Mouse (Mus musculus) lung, postnatal 0 days (tissue): Measurements from ENCODE around the gene Gal.

Source experiments
- CTCF ChIP-seq: IDR thresholded peaks from 2 replicates; pipeline ENCODE4 v1.5.1; 2016; ENCODE audit warnings: antibody characterized with exemption, mild to moderate bottlenecking
- EP300 ChIP-seq: IDR thresholded peaks from 2 replicates; pipeline ENCODE4 v1.6.1; 2016; ENCODE audit warnings: antibody characterized with exemption, mild to moderate bottlenecking, control low read depth

- TF ChIP-seq CTCF (no peak), EP300 (no peak)
These were observed 35.7 kb downstream of the Gal start for GRCm38 (mm10) chr19:3378614-3379013.
